Mouse (Mus musculus) erythroblast, embryonic 14.5 days (primary cell): ENCODE results near the gene Gng7.

Source experiments
- GATA1 ChIP-seq: IDR thresholded peaks from 2 replicates; pipeline ENCODE4 v1.6.1; 2012; ENCODE audit warnings: low read length, inconsistent platforms, mixed read lengths
- TAL1 ChIP-seq: IDR thresholded peaks from 3 replicates; pipeline ENCODE4 v1.6.1; 2012; ENCODE audit warnings: low read length, inconsistent platforms, mixed read lengths

- TF ChIP-seq GATA1 (no peak), TAL1 (no peak)
Measured at GRCm38 (mm10) chr10:80954843-80955242, 59.9 kb downstream of the Gng7 start.
